Mouse (Mus musculus) erythroid progenitor cell, adult 5-6 weeks (primary cell): ENCODE results near the gene Ldlr. TPM values are rescaled to one million over a fixed set of nuclear protein-coding genes. Genes with fewer than 3 reads are reported as not detected.
"Not testable (repeated sequence)": the region's sequence is repeated elsewhere in the genome, so short reads cannot be mapped to it uniquely, and the experiment has no call there.

Experiments
- ATAC-seq: replicated peaks from 2 replicates; pipeline ENCODE4 v1.8.0; 2016; ENCODE audit warnings: moderate number of reproducible peaks, mild to moderate bottlenecking, moderate TSS enrichment, inconsistent platforms; ENCODE audit not compliant: poor library complexity, low FRiP score, severe bottlenecking
- total RNA-seq, 2 experiments: library from RNA; stranded (forward) in 1 of 2; stranded (reverse) in 1 of 2; fragments of 150-400 nt in 1 of 2; fragments of 186-747, 209-891 nt in 1 of 2; gene quantifications; 2 replicates each; pipeline versions ENCODE4 v1.2.3 to v1.2.4; 2015 to 2017; ENCODE audit warnings: low replicate concordance in 2 of 2

Gene Ldlr
- total RNA-seq (2015; ENCODE audit: low replicate concordance), result 2.5 and 3.6 TPM in 2 replicates
- 3.6 and 4.1 TPM in 2 replicates for total RNA-seq (2017; ENCODE audit: low replicate concordance)

DNA sequence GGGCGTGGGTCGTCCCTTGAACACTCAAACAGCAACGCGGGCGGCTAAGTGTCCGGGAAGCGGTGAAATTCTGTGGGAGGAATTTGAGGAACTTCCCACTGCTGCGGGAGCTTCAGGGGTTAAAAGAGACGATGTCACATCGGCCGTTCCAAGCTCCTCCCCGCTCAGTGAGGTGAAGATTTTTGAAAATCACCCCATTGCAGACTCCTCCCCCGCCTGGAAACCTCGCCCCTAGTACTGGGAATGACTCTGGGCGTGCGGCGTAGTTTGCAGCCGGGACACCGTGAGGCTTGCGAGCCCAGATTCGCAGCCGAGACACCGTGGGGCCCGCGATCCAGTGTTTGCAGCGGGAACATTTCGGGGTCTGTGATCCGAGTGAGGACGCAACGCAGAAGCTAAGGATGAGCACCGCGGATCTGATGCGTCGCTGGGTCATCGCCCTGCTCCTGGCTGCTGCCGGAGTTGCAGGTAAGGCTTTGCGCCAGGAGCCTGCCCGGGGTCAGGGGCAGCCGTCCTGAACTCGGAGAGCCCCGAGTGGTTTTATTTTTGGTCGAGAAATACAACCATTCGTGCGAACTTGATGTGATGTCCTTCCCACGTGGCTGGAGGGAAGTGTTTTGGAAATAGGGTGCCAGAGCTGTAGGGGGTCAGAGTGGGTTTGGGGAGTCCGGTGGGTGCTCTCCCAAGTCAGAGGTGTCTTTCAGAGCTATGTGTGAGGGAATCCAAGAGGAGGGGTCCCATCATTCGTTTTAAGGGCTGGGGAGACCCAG lies at the start of gene Ldlr:
Ldlr (plus strand) TSS at position 107 of the 770 bp plus-strand sequence.
- peak; percentile 84 for ATAC-seq

DNA sequence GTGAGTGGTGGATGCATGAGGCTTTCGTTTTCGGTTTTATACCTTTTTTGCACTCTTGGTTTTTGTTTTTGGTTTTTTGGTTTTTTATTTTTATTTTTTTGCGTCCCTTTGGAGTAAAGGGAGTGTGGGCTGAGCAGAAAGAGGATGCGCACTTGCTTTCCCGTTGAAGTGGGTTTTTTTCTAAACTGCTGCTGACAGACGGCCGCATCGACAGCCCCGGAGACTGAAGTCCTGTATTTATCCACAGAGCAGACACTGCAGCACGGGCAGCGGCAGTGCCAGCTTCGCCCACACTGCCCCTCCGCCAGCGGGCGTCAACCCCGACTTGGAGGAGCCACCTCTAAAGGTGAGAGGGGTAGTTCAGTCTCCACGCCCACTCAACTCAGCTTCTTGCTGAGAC lies 45.6 kb upstream of the Ldlr start:
- ATAC-seq, result no peak

DNA sequence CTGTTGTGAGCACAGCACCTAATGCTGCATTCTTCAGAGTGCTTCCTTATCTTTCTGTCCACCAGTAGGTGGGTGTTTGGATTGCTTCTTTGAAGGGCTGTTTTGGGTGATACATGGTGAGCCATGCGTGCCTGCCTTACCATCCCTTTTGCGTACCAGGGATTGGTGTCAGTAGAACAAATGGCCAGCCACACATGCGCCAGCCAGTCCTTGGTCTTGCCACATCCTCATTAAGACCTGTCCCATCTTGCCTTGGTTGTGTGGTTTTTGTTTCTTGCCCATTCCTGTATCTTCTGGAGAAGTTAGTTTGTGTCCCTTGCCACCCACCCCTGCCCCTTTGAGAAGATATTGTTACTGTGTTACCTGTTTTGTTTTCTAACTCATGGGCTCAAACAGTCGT lies 42.8 kb upstream of the Ldlr start:
- ATAC-seq, result no peak

DNA sequence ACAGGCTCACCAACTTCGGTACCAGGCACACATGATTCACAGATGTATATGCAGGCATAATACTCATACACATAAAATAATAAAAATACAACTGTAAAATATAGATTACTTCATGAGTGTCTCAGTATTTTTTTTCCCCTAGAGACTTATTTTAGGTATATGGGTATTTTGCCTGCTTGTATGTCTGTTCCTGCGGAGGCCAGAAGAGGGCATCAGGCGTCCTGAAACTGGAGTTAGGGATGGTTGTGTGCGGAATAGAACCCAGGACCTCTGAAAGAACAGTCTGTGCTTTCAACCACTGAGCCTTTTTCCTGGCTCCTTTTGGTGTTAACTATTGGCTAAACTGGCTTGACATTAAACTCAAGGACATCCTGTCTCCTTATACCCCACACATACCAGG lies 40.5 kb upstream of the Ldlr start:
- no peak for ATAC-seq

DNA sequence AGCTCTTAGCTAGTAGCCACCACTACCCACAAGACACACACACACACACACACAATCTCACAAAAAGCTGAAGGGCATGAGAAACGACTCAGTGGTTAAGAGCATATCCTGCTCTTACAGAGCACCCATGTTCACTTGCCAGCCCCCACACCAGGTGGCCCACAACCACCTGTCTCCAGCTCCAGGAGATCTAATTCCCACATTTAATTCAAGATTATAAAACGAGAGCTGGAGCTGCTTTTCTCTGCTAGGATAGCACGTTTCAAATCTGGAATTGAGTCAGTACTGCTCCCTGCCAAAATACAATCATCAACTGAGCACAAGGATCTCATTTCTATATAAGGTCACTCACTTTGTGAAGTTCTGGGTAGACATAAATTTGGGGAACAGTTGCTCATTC lies 39.4 kb upstream of the Ldlr start:
- no peak for ATAC-seq

DNA sequence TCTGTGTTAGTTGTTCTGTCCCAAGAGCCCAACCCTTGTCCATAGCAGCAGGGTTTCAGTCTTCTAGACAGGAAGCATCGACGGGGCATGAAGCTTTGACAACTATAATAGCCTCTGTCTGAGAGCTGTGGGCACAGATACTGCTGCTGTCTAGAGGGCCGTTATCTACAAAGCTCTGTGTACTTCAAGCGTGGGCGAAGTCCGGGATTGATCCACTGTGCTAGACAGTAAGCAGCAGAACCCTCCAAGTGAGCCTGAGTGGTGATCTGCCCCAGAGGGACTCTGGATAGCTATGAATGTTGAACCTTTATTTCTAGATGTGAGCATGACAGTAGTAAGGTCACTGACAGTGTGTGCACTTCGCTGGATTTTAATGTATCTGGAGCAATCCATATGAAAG lies 34.7 kb upstream of the Ldlr start:
- ATAC-seq, result no peak

DNA sequence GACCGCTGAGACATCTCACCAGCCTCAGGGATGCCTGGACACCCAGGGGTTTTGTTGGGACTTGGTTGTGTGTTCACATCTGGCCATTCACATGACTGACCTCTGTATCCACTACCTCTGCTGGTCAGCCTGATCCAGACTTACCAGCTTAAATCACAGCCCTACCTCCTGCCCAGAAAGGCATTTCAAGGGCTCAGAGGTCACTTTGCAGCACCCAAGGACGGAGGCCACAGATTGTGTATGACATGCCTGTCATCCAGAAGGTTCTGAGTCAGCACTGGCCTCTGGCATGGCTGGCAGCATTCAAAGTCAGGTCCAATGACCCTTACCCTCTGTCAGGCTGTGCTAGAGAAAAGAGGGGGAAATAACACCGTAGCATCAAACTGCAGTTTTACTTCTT lies 33.3 kb upstream of the Ldlr start:
- ATAC-seq, result no peak

DNA sequence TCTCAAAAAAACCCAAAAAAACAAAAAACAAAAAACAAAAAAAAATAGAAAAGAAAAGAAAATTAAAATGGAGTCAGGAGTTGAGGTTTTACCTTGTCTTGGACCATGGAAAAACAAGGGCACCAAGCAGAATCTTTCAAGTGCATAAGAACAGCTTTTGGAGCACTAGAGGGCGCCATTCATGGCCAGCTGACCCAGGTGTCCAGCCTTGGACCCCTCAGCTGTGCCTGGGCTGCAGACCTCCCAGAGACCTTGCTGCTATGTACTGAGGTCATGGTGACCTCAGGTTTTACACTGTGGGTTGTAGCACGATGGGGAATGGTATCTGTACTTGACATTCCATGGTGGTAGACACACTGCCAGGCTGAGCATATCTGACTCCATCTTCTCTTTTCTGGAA lies 31.4 kb upstream of the Ldlr start:
- ATAC-seq, result no peak

DNA sequence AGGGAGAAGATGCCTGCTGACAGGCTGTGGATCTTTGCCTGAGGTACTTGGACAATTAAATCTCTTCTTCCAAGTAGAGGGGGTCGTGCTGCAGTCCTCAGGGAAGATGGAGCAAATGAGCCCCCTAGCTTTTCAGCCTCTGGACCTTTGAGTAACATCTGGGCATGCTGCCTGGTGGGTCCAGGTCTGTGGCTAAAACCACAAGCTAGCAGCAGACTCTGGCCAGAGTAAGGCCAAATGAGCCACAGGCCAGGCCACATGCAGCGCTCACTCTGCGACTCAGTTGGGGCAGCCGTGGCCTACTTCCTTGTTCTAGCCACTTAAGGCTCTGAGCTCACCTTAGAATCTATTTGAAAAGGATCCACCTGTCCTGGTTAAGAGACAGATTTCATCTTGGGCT lies 30.8 kb upstream of the Ldlr start:
- ATAC-seq, result no peak

DNA sequence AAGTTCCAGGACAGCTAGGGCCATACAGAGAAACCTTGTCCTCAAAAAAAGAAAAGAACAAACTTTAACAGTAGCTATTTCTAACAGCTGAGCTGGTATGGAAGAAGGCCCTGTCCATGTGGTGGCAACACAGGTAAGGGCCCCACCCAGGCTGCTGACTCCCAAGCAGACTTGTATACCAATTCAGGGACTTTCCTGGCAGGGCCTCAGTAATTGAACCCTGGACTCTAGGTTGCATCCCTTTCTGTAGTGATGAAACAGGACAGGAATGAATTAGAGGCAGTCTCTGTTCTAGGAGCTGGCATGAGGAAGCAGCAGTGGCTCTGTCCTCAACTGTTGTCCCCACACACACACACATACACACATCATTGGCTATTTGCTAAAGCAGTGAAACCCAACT lies 29.2 kb upstream of the Ldlr start:
- no peak for ATAC-seq

DNA sequence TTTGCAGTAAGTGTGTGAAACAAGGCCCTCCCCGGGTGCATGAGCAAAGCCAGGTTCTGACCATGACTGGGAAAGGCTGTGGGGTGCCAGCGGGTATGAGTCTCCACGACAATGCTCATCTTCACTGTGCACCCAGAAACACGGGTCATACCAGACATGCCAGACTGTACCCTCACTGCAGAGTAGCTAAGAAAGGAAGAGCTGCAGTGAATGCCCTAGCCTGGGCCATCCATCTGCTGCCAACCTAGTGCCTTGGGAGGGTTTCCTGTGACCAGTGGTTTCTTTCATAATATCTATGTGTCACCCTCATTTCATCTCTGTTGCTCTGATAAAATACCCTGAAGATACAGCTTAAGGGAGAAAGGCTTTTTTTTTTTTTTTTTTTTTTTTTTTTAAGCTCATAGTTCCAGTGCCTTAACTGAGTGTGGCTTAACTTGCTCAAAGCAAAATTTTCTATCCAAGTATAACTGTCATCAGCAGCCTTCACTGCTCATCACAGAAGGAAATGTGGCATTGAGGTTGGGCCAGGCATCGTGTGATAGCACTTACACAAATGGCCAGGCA lies 28.0 kb upstream of the Ldlr start:
- no peak for ATAC-seq

DNA sequence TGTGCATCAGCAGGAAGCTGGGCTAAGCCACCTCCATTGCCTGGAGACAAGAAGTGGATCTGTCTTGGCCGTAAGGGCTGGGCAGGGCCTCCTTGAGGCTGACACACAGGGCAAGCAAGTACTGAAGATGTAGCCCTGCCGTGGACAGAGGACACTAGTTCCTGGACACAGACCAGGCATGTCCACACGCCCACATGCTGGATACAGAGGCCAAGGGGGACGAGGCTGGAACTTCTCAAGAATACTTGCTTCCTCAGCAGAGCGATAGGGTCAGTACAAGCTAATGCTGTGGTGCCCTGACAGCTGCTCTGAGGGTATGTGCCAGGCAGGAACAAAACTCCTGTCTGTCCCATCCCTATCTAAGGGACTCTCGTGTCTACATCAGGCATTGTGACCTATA lies 26.2 kb upstream of the Ldlr start:
- no peak for ATAC-seq

DNA sequence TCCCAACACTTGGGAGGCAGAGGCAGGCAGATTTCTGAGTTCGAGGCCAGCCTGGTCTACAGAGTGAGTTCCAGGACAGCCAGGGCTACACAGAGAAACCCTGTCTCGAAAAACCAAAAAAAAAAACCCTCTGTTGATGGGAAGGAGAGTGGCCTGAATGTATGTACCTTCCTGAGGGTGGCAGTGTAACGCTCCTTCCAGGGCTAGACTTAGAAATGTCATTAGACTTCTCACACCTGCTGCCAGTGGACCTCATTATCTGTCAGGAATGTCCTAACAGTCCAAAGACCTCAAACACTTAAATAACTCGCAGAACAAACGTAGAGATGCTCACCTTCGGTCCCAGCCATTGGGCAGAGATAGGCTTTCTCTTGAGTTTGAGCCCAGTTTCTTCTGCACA lies 24.0 kb upstream of the Ldlr start:
- not testable (repeated sequence) for ATAC-seq

DNA sequence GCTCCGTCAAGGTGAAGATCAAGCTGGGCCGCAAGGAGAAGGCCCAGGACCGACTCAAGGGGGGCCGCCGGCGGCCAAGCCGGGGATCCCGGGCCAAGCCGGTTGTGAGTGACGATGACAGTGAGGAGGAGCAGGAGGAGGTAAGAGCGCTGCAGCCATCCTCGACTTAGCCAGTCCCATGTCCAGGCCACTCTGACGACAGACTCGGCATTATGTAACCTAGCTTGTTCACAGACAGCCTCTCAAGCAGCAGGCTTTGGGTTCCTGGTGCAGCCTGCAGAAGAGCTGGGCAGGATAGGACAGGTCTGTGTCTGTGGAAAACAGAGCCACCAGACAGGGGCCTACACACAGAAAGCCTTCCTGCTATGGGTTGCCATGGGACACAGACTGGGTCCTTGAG lies 22.2 kb upstream of the Ldlr start:
- ATAC-seq, result no peak

DNA sequence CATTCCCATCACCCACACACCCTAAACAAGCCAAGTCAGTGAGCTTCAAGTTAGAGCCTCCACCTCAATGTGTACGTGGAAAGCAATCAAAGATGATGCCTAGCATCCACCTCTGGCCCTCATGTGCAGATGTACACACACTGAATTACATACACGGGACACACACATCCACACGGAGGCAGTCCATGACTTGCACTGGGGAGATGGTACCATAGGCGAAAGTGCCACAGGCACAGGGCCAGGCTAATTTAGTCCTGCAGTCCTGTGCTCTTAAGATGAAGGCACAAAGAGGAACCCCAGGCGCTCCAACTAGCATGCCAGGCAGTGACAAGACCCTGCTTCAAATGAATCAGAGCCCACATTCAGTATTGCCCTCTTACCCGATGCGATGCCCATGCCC lies 19.8 kb upstream of the Ldlr start:
- no peak for ATAC-seq

DNA sequence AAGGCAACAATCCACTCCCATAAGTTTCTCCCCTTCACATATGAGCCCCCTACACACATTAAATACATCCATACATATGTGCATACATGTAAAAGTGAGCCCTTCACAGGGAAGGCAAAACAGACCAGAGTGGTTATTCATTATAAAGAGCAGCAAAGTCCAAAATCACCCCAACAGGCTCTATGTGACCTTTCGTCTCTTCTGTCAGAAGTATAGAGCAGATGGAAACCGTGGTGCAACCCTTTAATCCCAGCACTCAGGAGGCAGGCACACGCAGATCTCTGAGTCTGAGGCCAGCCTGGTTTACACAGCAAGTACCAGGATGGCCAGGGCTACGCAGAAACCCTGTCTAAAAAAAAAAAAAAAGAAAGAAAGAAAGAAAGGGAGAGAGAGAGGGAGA lies 17.2 kb upstream of the Ldlr start:
- no peak for ATAC-seq

DNA sequence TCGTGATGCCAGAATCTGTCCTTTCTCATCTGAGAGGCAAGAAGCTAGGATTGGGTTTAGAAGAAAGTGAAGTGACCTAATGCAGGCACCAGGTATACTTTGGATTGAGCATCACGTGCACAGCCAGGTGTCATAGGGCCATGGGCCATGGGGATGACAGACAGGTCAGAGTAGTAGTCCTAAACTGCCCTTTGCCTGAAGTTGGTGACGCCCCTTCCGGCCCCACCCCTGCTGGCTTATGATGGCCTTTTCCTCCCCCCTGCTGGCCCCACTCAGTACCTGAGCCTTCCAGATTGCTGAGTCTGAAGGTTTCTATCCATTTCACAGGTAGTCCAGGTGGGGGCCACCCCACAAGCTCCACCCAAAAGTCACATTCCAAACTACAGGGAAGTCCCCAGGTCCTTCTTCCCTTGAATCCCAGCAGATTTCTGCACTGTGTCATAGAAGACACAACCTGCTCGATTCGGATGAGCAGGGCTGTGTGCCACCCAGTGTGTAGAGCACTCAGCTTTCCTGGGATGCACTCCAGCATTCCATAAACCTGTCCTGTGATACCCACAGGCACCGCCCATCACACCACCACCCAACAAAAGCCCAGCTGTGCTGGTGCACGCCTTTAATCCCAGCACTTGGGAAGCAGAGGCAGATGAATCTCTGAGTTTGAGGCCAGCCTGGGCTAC lies 16.6 kb upstream of the Ldlr start:
- ATAC-seq, result no peak

DNA sequence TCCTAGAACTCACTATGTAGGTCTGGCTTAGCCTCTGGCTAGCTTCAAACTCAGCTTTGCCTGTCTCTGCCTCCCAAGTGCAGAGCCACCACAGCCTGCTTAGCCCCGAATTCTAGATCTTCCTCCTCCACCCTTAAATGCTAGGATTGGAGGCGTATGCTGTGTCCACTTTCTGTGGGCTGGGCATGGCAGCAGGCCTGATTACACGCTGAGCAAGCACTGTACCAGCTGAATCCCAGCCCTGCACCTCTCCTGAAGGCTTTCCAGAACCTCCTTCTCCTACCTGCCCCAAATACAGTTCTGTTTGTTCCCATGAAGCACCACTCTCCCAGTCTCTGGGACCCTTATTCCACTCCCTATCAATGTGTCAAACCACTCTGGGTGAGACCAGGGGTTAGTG lies 13.9 kb upstream of the Ldlr start:
- ATAC-seq, result no peak

DNA sequence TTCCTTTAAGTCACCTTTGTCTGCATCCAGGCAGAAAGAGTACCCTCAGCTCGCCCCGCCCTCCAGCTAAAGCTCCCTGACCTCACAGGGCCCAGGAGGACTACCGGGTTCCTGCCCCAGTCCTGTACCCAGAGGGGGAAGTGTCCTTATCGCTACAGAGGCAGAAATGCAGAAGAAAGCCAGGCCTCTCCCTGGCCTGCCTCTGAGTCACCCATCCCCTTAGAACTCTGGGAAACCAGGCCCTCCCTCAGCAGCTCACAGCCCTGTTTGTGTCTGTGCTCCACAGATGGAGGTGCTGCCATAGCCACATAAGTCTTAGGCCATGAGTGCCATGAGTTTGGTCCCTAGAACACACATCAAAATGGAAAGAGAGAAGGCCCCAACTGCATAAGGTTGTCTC lies 8.0 kb upstream of the Ldlr start:
- ATAC-seq, result peak; percentile 50

DNA sequence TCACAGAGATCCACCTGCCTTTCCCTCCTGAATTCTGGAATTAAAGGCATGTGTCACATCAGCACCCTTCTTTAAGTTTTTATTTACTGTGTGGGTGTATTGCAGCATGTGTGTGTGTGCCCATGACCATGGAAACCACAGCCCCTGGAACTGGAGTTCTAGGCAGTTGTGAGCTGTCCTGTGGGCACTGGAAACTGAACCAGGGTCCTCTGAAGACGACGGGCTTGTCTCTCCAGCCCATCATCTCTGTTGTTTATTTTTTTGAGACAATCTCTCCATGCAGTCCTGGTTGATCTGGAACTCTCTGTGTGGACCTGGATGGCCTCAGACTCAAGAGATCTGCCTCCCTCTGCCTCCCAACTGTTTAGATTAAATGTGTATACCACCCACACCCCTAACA lies 6.3 kb upstream of the Ldlr start:
- no peak for ATAC-seq

DNA sequence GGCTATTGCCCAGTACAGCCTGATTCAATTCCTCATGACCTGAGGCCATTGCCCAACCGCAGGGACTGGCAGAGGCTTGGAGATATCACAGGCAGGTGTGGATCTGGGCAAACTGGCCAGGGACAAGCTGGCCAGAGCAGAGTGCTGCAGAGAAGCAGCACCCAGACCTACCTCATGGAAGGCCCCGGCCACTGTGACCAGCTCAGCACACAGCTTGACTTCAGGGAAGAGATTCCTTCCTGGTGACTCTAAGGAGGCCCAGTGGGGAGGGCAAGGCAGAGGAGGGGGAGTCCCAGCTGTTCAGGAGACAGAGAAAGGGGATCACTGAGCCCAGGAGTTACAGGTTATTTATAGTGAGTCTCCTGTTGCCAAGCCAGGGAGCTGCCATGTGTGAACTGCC lies 2.2 kb upstream of the Ldlr start:
- no peak for ATAC-seq
